Mouse (Mus musculus): ENCODE results near the gene Olfr1098.

Gene Olfr1098

DNA sequence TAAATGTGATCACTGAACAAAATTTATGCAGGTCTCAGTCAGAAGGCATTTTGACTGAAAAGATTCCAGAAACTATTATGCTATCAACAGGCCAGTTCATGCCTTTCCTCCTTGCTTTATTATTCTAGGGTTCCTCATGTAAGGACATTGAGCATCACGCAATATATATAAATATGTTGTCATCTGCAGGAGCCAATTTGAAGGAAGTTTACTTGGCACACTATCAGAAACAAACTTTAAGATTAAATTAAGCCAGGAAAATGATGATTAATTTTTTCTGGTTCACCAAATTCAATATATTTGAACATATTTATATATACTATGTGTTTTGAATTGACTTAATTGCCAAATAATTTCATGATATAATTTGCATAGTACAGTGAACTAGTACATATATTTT lies at the start of gene Olfr1098:
TSS of gene Olfr1098 (minus strand) at position 101 of the 400 bp plus-strand sequence.
- DNase-seq (ENCODE audit: low spot score in 2 of 2), result no peak

DNA sequence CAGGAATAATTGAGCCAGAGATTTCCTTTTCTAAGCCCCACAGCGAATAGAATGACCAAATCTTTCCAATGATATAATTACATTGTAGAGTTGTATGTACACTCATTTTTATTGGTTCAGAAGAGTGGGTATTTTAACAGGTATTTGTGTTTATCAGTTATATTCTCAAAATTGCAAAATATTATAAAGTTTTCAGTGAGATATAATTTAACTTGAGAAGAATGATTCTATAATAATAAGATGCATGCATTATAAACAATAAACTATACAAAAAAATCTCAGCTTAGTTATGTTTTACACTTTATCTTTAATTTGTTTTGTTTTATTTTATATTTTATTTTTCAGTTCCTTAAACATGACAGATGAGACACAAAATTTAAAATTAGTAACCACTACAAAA lies 36.2 kb upstream of the Olfr1098 start, which contains the start of gene Olfr1099:
TSS of gene Olfr1099 (minus strand) at position 101 of the 400 bp plus-strand sequence.
- DNase-seq (ENCODE audit: low spot score in 2 of 2), result no peak

DNA sequence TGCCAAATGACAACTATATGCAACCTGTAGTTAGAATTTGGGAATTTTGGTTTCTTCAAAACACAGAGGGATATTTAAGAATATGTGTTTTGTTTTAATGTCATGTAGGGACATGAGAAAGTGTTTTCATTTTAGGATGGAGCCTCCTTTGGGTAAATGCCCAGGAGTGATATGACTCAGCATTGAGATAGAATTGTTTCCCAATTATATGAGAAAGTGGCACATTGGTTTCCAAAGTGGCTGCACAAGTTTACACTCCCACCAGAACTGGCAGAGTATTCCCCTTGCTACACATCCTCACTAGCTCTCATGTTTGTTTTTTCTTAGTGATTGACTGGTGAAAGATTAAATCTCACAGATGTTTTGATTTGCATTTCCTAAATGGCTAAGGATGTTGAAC lies 2.2 kb upstream of the Olfr1098 start:
- DNase-seq (ENCODE audit: low spot score in 2 of 2), result peak; percentile 3 to 23

DNA sequence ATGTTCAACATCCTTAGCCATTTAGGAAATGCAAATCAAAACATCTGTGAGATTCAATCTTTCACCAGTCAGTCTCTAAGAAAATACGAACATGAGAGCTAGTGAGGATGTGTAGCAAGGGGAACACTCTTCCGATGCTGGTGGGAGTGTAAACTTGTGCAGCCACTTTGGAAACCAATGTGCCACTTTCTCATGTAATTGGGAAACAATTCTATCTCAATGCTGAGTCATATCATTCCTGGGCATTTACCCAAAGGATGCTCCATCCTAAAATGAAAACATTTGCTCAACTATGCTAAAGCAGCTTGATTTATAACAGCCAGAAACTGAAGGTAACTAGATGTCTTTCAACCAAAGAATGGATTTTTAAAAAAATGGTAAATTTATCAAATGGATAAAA lies 18.7 kb downstream of the Olfr1098 start:
- DNase-seq (ENCODE audit: low spot score in 2 of 2), result peak; percentile 0 to 2

DNA sequence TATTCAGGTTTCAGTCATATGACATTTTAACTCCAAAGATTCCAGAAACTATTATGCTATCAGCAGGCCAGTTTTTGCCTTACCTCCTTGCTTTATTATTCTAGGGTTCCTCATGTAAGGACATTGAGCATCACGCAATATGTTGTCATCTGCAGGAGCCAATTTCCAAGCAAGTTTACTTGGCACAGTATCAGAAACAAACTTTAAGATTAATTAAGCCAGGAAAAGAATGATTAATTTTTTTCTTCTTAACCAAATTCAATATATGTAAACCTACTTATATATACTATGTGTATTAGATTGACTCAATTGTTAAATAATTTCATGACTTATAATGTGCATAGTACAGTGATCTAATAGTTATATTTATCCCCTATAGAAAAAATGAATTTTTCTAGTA lies 32.2 kb downstream of the Olfr1098 start, which contains the start of gene Olfr1097:
TSS of gene Olfr1097 (minus strand) at position 101 of the 400 bp plus-strand sequence.
- no peak for DNase-seq (ENCODE audit: low spot score in 2 of 2)

DNA sequence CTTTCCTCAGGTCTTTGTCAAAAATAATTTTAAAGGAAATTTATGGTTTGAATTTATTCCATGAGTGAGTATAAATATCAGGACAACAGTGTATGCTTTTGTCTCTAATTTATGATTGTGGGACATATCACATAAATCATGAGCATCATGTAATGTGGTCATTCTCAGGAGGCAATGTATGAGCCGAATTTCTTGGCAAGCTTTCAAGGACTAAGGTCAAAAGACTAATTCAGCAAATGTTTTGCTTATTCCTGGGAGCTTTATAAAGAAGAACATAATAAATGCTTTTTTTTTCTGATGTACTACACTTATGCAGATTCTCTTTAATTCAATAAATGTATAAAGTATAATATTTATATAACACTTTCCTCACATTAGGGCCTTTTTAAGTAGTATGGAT lies 49.6 kb downstream of the Olfr1098 start, which contains the start of gene Gm13723:
TSS of gene Gm13723 (minus strand) at position 101 of the 400 bp plus-strand sequence.
- no peak for DNase-seq (ENCODE audit: low spot score in 2 of 2)
